Mouse (Mus musculus) small intestine, adult 2 months (tissue): ENCODE data around the gene Sox10.

Source experiments
- CTCF ChIP-seq: fragments of 200-500 bp; IDR thresholded peaks from 2 replicates; pipeline ENCODE4 v1.5.1; 2012; ENCODE audit warnings: low read depth, mild to moderate bottlenecking, control low read depth, inconsistent platforms, low read length, moderate library complexity, mixed read lengths; ENCODE audit not compliant: insufficient replicate concordance, insufficient read length; ENCODE audit errors: extremely low read depth
- POLR2A ChIP-seq: fragments of 200-500 bp; IDR thresholded peaks from 2 replicates; pipeline ENCODE4 v1.6.1; 2012; ENCODE audit warnings: low read depth, mild to moderate bottlenecking, control low read depth, inconsistent platforms, low read length, moderate library complexity

- TF ChIP-seq POLR2A: no peak
- no peak for TF ChIP-seq CTCF
Measured at GRCm38 (mm10) chr15:79124331-79124875, 40.6 kb downstream of the Sox10 start.
